Mouse (Mus musculus) kidney, adult 2 months (tissue): ENCODE results near the gene Catip.

Experiments used
- CTCF ChIP-seq: fragments of 200-500 bp; conservative IDR thresholded peaks from 2 replicates; pipeline ENCODE4 v1.5.1; 2011; ENCODE audit warnings: low read depth, mild to moderate bottlenecking, control low read depth, low read length, moderate library complexity, mixed read lengths; ENCODE audit not compliant: insufficient read depth, insufficient read length
- POLR2A ChIP-seq: fragments of 200-500 bp; IDR thresholded peaks from one replicate; pipeline ENCODE4 v1.6.1; 2011; ENCODE audit warnings: low read depth, low read length, control low read depth

GRCm38 (mm10) chr1:74386363-74386713, 24.4 kb downstream of the Catip start:
- no peak for TF ChIP-seq CTCF
- no peak for TF ChIP-seq POLR2A
